Mouse (Mus musculus) layer of hippocampus, postnatal 14 days (tissue): ENCODE measurements around the gene Iqck. TPM values are rescaled to one million over a fixed set of nuclear protein-coding genes. Genes with fewer than 3 reads are reported as not detected.

Experiments
- total RNA-seq, 2 experiments: library from RNA; stranded (reverse); gene quantifications; 2 replicates each; pipeline ENCODE4 v1.2.3; 2021

Gene Iqck
- total RNA-seq, 2 experiments from 2014 or later = 3.6 to 3.7 TPM

Other genes starting within 250 kb of the Iqck start
- 100 to 1,000 TPM; 247 to 250 TPM for gene Gde1, start 150.0 kb upstream of the Iqck start, total RNA-seq
- gene Ccp110, start 143.2 kb upstream of the Iqck start, total RNA-seq = 10 to 100 TPM; 36.2 TPM
- 10 to 100 TPM; 59.5 to 61.9 TPM for gene Vps35l, start 115.5 kb upstream of the Iqck start, total RNA-seq
- gene Knop1, start 502 bp downstream of the Iqck start, total RNA-seq = 10 to 100 TPM; 33.2 to 38.0 TPM
- 10 to 100 TPM; 74.8 to 78.5 TPM for gene Gprc5b, start 139.5 kb downstream of the Iqck start, total RNA-seq